Mouse (Mus musculus) midbrain, embryonic 11.5 days (tissue): ENCODE results near the gene Wdr77. TPM values are rescaled to one million over a fixed set of nuclear protein-coding genes. Genes with fewer than 3 reads are reported as not detected.
A peak's percentile ranks its signal among the peaks of the same experiment; 100 is the strongest.
"Not testable (repeated sequence)": the region's sequence is repeated elsewhere in the genome, so short reads cannot be mapped to it uniquely, and the experiment has no call there.

Experiments
- ATAC-seq: fragments of 200-750 bp; cut with Nextera tagmentation; 2 replicates; pipeline ENCODE4 v1.8.0; 2017; ENCODE audit warnings: moderate TSS enrichment, moderate library complexity; ENCODE audit not compliant: low FRiP score
- DNase-seq: peaks from one replicate; pipeline ENCODE4 v3.0.0; 2015; ENCODE audit warnings: low spot score; ENCODE audit errors: missing footprints
- H3K27ac ChIP-seq: fragments of 300-500 bp; sonication (generic); 2 replicates; pipeline ENCODE4 v1.5.1; 2014; ENCODE audit warnings: low read depth, low read length
- H3K27me3 ChIP-seq: fragments of 300-500 bp; sonication (generic); 2 replicates; pipeline ENCODE4 v1.6.1; 2014; ENCODE audit warnings: mild to moderate bottlenecking, low read length, moderate library complexity, mixed read lengths; ENCODE audit not compliant: control insufficient read depth, insufficient read depth
- H3K36me3 ChIP-seq: fragments of 300-500 bp; sonication (generic); 2 replicates; pipeline ENCODE4 v1.6.1; 2014; ENCODE audit warnings: mild to moderate bottlenecking, low read length, moderate library complexity, mixed read lengths; ENCODE audit not compliant: control insufficient read depth, insufficient read depth
- H3K4me1 ChIP-seq: fragments of 300-500 bp; sonication (generic); 2 replicates; pipeline ENCODE4 v1.6.1; 2014; ENCODE audit warnings: low read length; ENCODE audit not compliant: control insufficient read depth, insufficient read depth
- H3K4me2 ChIP-seq: fragments of 300-500 bp; sonication (generic); 2 replicates; pipeline ENCODE4 v1.6.1; 2014; ENCODE audit warnings: mild to moderate bottlenecking, moderate library complexity
- H3K4me3 ChIP-seq: fragments of 300-500 bp; sonication (generic); 2 replicates; pipeline ENCODE4 v1.5.1; 2014; ENCODE audit warnings: low read depth, low read length
- H3K9ac ChIP-seq: fragments of 300-500 bp; sonication (generic); 2 replicates; pipeline ENCODE4 v1.6.1; 2014; ENCODE audit warnings: low read length
- H3K9me3 ChIP-seq: fragments of 300-500 bp; sonication (generic); 2 replicates; pipeline ENCODE4 v1.6.1; 2016; ENCODE audit warnings: low read length; ENCODE audit not compliant: control insufficient read depth
- WGBS: fragments of 180-500 bp; shearing (Covaris S2); extraction: QIAGEN DNeasy Blood & Tissue Kit; methylation state at CpG from one replicate; pipeline ENCODE4 v1.1.7; 2014; 5-methylcytosine and 5-hydroxymethylcytosine counted together
- polyA plus RNA-seq: library from polyadenylated mRNA; unstranded; fragments of >200 nt; fragmentation: Nextera tagmentation; extraction: Ambion mirVana; gene quantifications from 2 replicates; pipeline ENCODE4 v1.2.1, GENCODE M21; 2014

The Wdr77 gene
- polyA plus RNA-seq: 132 and 136 TPM in 2 replicates

GRCm38 (mm10) chr3:105958974-105959580, at the start of gene Wdr77:
TSS of gene Wdr77 (plus strand) at chr3:105959369.
- peak; percentile 98 for ATAC-seq
- peak within 1 kb of the TSS; percentile 97 for H3K9ac ChIP-seq
- H3K4me1 ChIP-seq: peaks cover 14% of the 10 kb centered on the region
- peak within 1 kb of the TSS; percentile 83 for H3K4me2 ChIP-seq
- H3K36me3 ChIP-seq: peaks cover 14% of the 10 kb centered on the region
- H3K4me3 ChIP-seq: peak within 1 kb of the TSS; percentile 94
- H3K9me3 ChIP-seq: no peaks in the 10 kb centered on the region
- under 1% methylated on average over 50 of the region's 52 CpGs for WGBS
- peak; percentile 100 for DNase-seq
- peak within 1 kb of the TSS; percentile 73 for H3K27ac ChIP-seq
- H3K27me3 ChIP-seq: no peaks in the 10 kb centered on the region

- Histone ChIP-seq H3K27ac (no peak overlapping the region), H3K4me3 (no peak overlapping the region), H3K9ac (no peak overlapping the region), H3K9me3 (no peaks in the 10 kb centered on the region), H3K4me1 (no peaks in the 10 kb centered on the region), H3K4me2 (no peak overlapping the region), H3K36me3 (no peaks in the 10 kb centered on the region), H3K27me3 (no peaks in the 10 kb centered on the region)
- no peak for ATAC-seq
- 83% methylated on average over 11 of the region's 11 CpGs for WGBS
- DNase-seq: no peak
Measured at GRCm38 (mm10) chr3:105910519-105911190, 48.5 kb upstream of the Wdr77 start.

GRCm38 (mm10) chr3:105912097-105912880, 46.9 kb upstream of the Wdr77 start:
- ATAC-seq (no peak), DNase-seq (peak; percentile 26)
- WGBS: 85% methylated on average over 9 of the region's 9 CpGs
- Histone ChIP-seq H3K27ac (no peak overlapping the region), H3K4me2 (no peak overlapping the region), H3K27me3 (no peaks in the 10 kb centered on the region), H3K4me3 (no peak overlapping the region), H3K36me3 (no peaks in the 10 kb centered on the region), H3K9ac (no peak overlapping the region), H3K9me3 (no peaks in the 10 kb centered on the region), H3K4me1 (no peaks in the 10 kb centered on the region)

- ATAC-seq (no peak), DNase-seq (peak; percentile 67)
- H3K4me1 ChIP-seq: no peaks in the 10 kb centered on the region
- no peaks in the 10 kb centered on the region for H3K9me3 ChIP-seq
- H3K27ac ChIP-seq: no peak overlapping the region
- H3K27me3 ChIP-seq: no peaks in the 10 kb centered on the region
- H3K36me3 ChIP-seq: no peaks in the 10 kb centered on the region
- 79% methylated on average over 10 of the region's 10 CpGs for WGBS
- no peak overlapping the region for H3K4me2 ChIP-seq
- no peak overlapping the region for H3K4me3 ChIP-seq
- H3K9ac ChIP-seq: no peak overlapping the region
Measured at GRCm38 (mm10) chr3:105913839-105914681, 45.1 kb upstream of the Wdr77 start.

- no peaks in the 10 kb centered on the region for H3K9me3 ChIP-seq
- 55% methylated on average over 1 of the region's 1 CpGs for WGBS
- no peak overlapping the region for H3K4me3 ChIP-seq
- DNase-seq (peak; percentile 60), ATAC-seq (no peak)
- no peak overlapping the region for H3K27ac ChIP-seq
- no peaks in the 10 kb centered on the region for H3K4me1 ChIP-seq
- H3K9ac ChIP-seq: no peak overlapping the region
- no peaks in the 10 kb centered on the region for H3K36me3 ChIP-seq
- no peaks in the 10 kb centered on the region for H3K27me3 ChIP-seq
- H3K4me2 ChIP-seq: no peak overlapping the region
Measured at GRCm38 (mm10) chr3:105915281-105915680, 43.9 kb upstream of the Wdr77 start.

- not testable (repeated sequence) for H3K9me3 ChIP-seq, H3K27me3 ChIP-seq, H3K27ac ChIP-seq, H3K36me3 ChIP-seq, DNase-seq, H3K4me3 ChIP-seq, ATAC-seq, H3K9ac ChIP-seq, H3K4me1 ChIP-seq, H3K4me2 ChIP-seq
Measured at GRCm38 (mm10) chr3:105916455-105916854, 42.7 kb upstream of the Wdr77 start.

GRCm38 (mm10) chr3:105917656-105918354, 41.4 kb upstream of the Wdr77 start:
- Histone ChIP-seq H3K4me1 (no peaks in the 10 kb centered on the region), H3K9me3 (no peaks in the 10 kb centered on the region), H3K4me2 (no peak overlapping the region), H3K4me3 (no peak overlapping the region), H3K36me3 (no peaks in the 10 kb centered on the region), H3K27ac (no peak overlapping the region), H3K9ac (no peak overlapping the region), H3K27me3 (no peaks in the 10 kb centered on the region)
- ATAC-seq (no peak), DNase-seq (peak; percentile 78)
- 65% methylated on average over 10 of the region's 10 CpGs for WGBS

GRCm38 (mm10) chr3:105918355-105918745, 40.8 kb upstream of the Wdr77 start:
- Histone ChIP-seq H3K4me2 (no peak overlapping the region), H3K27ac (no peak overlapping the region), H3K36me3 (no peaks in the 10 kb centered on the region), H3K9me3 (no peaks in the 10 kb centered on the region), H3K27me3 (no peaks in the 10 kb centered on the region), H3K4me1 (no peaks in the 10 kb centered on the region), H3K9ac (no peak overlapping the region), H3K4me3 (no peak overlapping the region)
- no peak for ATAC-seq
- peak; percentile 60 for DNase-seq
- WGBS: 85% methylated on average over 3 of the region's 3 CpGs
